Mouse (Mus musculus): ENCODE data around the gene Zfp947. TPM values are rescaled to one million over a fixed set of nuclear protein-coding genes. Genes with fewer than 3 reads are reported as not detected.
"Not testable (repeated sequence)": the region's sequence is repeated elsewhere in the genome, so short reads cannot be mapped to it uniquely, and the experiment has no call there.

Zfp947 gene
- total RNA-seq (2021), result under 1 TPM; 0.42 to 0.82 TPM
- long read RNA-seq, experiment 1, result 0 reads
- long read RNA-seq, experiment 2, result 0 reads

DNA sequence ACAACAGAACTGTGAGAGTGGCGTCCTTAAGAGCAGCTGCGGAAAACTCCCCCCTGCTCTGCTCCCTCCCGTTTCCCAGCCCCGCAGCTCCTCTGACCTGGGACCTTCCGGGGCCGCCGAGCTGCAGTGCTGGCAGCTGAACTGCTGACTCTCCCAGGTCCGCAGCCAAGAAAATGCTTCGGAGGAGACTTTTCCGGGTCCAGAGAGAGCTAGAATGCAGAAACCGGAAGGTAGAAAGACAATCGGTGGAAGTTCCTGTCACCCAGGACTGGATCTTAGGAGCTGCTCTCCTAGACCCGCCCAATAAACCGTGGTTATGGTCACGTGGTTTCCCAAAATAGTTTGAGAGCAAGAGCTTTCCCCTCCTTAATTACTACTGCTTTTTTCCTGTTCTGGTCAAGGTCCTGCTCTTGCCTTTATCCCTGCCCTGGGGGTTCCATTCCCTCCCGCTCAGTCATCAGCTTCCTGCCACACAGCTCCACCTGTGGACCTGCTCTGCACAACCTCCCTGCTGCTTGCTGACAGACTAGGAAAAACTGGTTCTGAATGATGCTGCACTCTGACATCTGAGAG, at the start of gene Zfp947:
Gene Zfp947, minus strand, starts transcription at position 469 of the 573 bp plus-strand sequence.
- intact Hi-C loops (cut with DNase I), result not testable (repeated sequence)
- DNase-seq, result peak; percentile 12 to 21

DNA sequence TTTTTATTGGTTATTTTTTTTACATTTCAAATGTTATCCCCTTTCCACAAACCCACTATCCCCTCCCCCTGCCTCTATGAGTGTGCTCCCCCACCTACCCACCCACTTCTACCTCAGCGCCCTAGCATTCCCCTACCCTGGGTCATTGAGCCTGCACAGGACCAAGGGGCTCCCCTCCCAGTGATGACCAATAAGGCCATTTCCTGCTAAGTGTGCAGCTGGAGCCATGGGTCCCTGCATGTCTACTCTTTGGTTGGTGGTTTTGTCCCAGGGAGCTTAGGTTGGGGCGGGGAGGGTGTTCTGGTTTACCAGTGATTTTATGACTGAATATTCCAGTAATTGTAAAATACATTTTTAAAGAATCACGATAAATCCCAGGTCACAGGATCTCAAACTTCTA, 686 bp downstream of the Zfp947 start:
- intact Hi-C loops (cut with DNase I); DNase-seq: not testable (repeated sequence)

DNA sequence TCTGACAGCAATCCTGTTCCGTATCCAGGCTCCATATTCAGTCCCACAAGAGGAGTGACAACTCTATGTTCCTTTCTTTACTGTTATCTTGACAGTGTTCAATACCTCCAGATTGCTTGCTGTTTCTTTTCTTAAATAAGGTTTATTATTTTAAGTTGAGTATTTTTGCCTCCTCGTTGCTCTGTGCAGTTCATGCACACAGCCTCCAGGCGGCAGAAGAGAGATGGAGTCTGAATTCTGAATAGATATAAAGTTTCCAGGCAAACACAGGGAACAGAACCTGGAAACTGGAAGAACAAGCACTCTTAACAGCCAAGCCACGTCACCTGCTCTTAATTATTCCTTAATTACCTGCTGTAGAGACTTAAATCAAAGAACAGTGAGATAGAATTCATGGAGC, 12.0 kb downstream of the Zfp947 start:
- DNase-seq; intact Hi-C loops (cut with DNase I): not testable (repeated sequence)

DNA sequence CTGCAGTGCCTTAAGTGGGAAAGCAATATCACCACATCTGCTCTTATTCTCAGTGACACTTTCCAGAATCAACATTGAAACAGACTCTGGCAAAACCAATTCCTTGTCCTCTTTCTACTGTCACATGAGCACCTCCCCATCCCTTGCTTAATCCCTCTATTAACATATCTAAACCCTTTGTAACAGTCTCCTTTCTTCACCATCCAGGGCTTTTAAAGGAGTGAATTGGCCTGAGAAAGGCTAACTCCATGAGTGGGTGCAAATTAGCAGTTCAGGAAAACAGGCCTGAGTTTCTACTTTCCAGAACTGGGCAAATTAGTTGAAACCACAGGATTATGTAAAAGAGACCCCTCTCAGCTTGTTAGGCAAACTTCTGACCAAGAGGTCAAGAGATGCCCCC, 47.2 kb downstream of the Zfp947 start:
- intact Hi-C loops (cut with DNase I), result no loop called here
- no peak for DNase-seq

Other genes with a start within 250 kb of the Zfp947 start
- gene Zfp942, start 203.7 kb downstream of the Zfp947 start, total RNA-seq (2021), result 1 to 10 TPM; 5.1 to 6.0 TPM
- gene Zfp943, start 203.6 kb downstream of the Zfp947 start, total RNA-seq (2021), result 10 to 100 TPM; 15.3 to 20.8 TPM
- 1 to 10 TPM; 1.3 to 1.8 TPM for gene Zfp994, start 59.4 kb upstream of the Zfp947 start, total RNA-seq (2021)
- 1 to 10 TPM; 6.2 to 7.5 TPM for gene CT030661.1, start 148.6 kb upstream of the Zfp947 start, total RNA-seq (2021)
- gene Zfp944, start 195.2 kb upstream of the Zfp947 start, total RNA-seq (2021), result 1 to 10 TPM; 4.3 to 4.5 TPM
- 1 to 10 TPM; 5.0 to 6.6 TPM for gene Zfp758, start 195.3 kb upstream of the Zfp947 start, total RNA-seq (2021)

All from gastrocnemius, postnatal 36 days (tissue).